26 mouse cellular contexts compared by ENCODE assay signal in the genomic region with DNA sequence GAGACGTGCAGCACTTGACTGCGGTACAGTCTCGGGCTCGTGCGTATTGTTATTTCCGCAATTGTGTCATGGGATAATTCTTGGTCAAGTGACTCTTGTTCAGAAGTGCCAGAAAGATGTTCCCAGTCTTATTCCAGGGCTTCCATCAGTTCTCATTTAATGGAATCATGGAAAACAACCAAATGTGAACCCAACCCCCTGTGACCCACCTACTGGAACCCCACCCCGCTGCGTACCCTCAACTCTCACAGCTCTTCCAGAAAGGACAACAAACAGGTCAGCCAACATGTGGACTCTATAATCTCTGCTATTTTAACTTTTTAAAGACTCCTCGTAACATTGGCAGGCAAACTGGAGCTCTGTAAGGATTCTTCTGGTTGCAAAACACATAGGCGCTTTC.
A peak's percentile ranks its signal among the peaks of the same experiment; 100 is the strongest.
DNase-seq lines count a peak whose midpoint lies in the region; ATAC-seq and TF ChIP-seq lines count a peak whose summit lies in the region.
"Had no signal": no experiment of that assay in that cellular context is flagged by ENCODE, and none has a peak within 500 bp of the region (broad histone marks: within the 10 kb centered on the region; RNA-seq: fewer than 3 reads in every experiment).

No protein-coding gene starts in this region.

- H3K36me3 ChIP-seq in embryonic facial prominence, embryonic 14.5 days (ENCODE audit: control insufficient read depth, insufficient read depth, low read length) = no peaks in the 10 kb centered on the region
- H3K36me3 ChIP-seq in embryonic facial prominence, embryonic 10.5 days (replicated peaks) = no peaks in the 10 kb centered on the region
- H3K36me3 ChIP-seq in lung, postnatal 0 days (ENCODE audit: insufficient read depth, low read length) = no peaks in the 10 kb centered on the region
- H3K36me3 ChIP-seq: embryonic facial prominence, embryonic 12.5 days; forebrain, embryonic 12.5 days; forebrain, embryonic 15.5 days; heart, embryonic 10.5 days; heart, embryonic 13.5 days had no signal

- H3K4me2 ChIP-seq in embryonic facial prominence, embryonic 14.5 days (ENCODE audit: low read depth, low read length) = no peak overlapping the region
- H3K4me2 ChIP-seq in lung, postnatal 0 days (replicated peaks; ENCODE audit: low read depth, low read length) = no peak overlapping the region
- H3K4me2 ChIP-seq: embryonic facial prominence, embryonic 12.5 days; forebrain, embryonic 12.5 days; forebrain, embryonic 15.5 days; heart, embryonic 13.5 days; hindbrain, embryonic 14.5 days had no signal

- no peaks in the 10 kb centered on the region for H3K27me3 ChIP-seq in embryonic facial prominence, embryonic 14.5 days (replicated peaks; ENCODE audit: control insufficient read depth, insufficient read depth, low read length)
- H3K27me3 ChIP-seq in embryonic facial prominence, embryonic 10.5 days (replicated peaks; ENCODE audit: low read depth, poor library complexity, severe bottlenecking) = no peaks in the 10 kb centered on the region
- no peaks in the 10 kb centered on the region for H3K27me3 ChIP-seq in lung, postnatal 0 days (replicated peaks; ENCODE audit: insufficient read depth, low read length)
- H3K27me3 ChIP-seq: embryonic facial prominence, embryonic 12.5 days; forebrain, embryonic 12.5 days; forebrain, embryonic 15.5 days; heart, embryonic 13.5 days had no signal

- no peak overlapping the region for H3K9ac ChIP-seq in embryonic facial prominence, embryonic 14.5 days (ENCODE audit: low read depth, low read length)
- no peak overlapping the region for H3K9ac ChIP-seq in lung, postnatal 0 days (replicated peaks; ENCODE audit: low read depth)
- H3K9ac ChIP-seq: embryonic facial prominence, embryonic 12.5 days; forebrain, embryonic 12.5 days; forebrain, embryonic 15.5 days; heart, embryonic 13.5 days; hindbrain, embryonic 14.5 days had no signal

- TF ChIP-seq EP300 in lung, postnatal 0 days (IDR thresholded peaks at IDR 0.05) = no peak

- DNase-seq in embryonic facial prominence, embryonic 14.5 days (ENCODE audit: low spot score) = peak; percentile 27
- no peak for DNase-seq in embryonic facial prominence, embryonic 10.5 days (ENCODE audit: low spot score)
- DNase-seq in lung, postnatal 0 days (ENCODE audit: low spot score) = peak; percentile 48
- DNase-seq in lung, adult 2 months = no peak
- DNase-seq in gastrocnemius, adult 8-10 months (ENCODE audit: low spot score in 2 of 2) = peak; percentile 46 to 49
- peak; percentile 33 to 35 for DNase-seq in gastrocnemius, postnatal 36 days
- DNase-seq in natural killer cell, adult 2 months (ENCODE audit: low spot score in 2 of 2) = no peak
- no peak for DNase-seq in ovary, postnatal 36 days (ENCODE audit: low spot score)
- DNase-seq: adrenal gland, postnatal 10 days; cerebellum, adult 11-12 months; cerebellum, adult 9-10 months; cerebellum, postnatal 14 days; heart, adult 2 months; heart, postnatal 14 days; heart, postnatal 4 days had no signal

- no peak overlapping the region for H3K27ac ChIP-seq in embryonic facial prominence, embryonic 14.5 days (replicated peaks; ENCODE audit: low read depth, low read length)
- no peak overlapping the region for H3K27ac ChIP-seq in embryonic facial prominence, embryonic 10.5 days (replicated peaks)
- H3K27ac ChIP-seq in lung, postnatal 0 days (ENCODE audit: low read length) = no peak overlapping the region
- H3K27ac ChIP-seq: embryonic facial prominence, embryonic 12.5 days; forebrain, embryonic 12.5 days; forebrain, embryonic 15.5 days; heart, adult 2 months; heart, embryonic 10.5 days; heart, embryonic 13.5 days; hindbrain, embryonic 14.5 days; hindbrain, postnatal 0 days had no signal

- intact Hi-C loops in gastrocnemius, postnatal 36 days (cut with DNase I) = loop anchor here (10.0 kb wide), 2 partner anchors 406 to 496 kb away; no protein-coding TSS in a partner anchor

- no peak overlapping the region for H3K4me3 ChIP-seq in embryonic facial prominence, embryonic 14.5 days (ENCODE audit: low read depth, low read length)
- no peak overlapping the region for H3K4me3 ChIP-seq in embryonic facial prominence, embryonic 10.5 days
- H3K4me3 ChIP-seq in lung, postnatal 0 days (ENCODE audit: low read depth, low read length) = no peak overlapping the region
- H3K4me3 ChIP-seq in lung, adult 2 months (replicated peaks; ENCODE audit: extremely low read depth, low read depth, low read length) = no peak overlapping the region
- H3K4me3 ChIP-seq: embryonic facial prominence, embryonic 12.5 days; erythroblast, embryonic 14.5 days; forebrain, embryonic 12.5 days; forebrain, embryonic 15.5 days; heart, adult 2 months; heart, embryonic 10.5 days; heart, embryonic 13.5 days had no signal

- no peaks in the 10 kb centered on the region for H3K4me1 ChIP-seq in embryonic facial prominence, embryonic 14.5 days (ENCODE audit: control insufficient read depth, insufficient read depth, low read length)
- no peaks in the 10 kb centered on the region for H3K4me1 ChIP-seq in embryonic facial prominence, embryonic 10.5 days
- no peaks in the 10 kb centered on the region for H3K4me1 ChIP-seq in lung, postnatal 0 days (ENCODE audit: insufficient read depth, low read depth, low read length)
- H3K4me1 ChIP-seq in lung, adult 2 months (ENCODE audit: control insufficient read depth, insufficient read depth, low read length) = no peaks in the 10 kb centered on the region
- H3K4me1 ChIP-seq: embryonic facial prominence, embryonic 12.5 days; forebrain, embryonic 12.5 days; forebrain, embryonic 15.5 days; heart, embryonic 10.5 days; heart, embryonic 13.5 days had no signal

- no peaks in the 10 kb centered on the region for H3K9me3 ChIP-seq in embryonic facial prominence, embryonic 14.5 days (ENCODE audit: control insufficient read depth, low read length)
- H3K9me3 ChIP-seq in embryonic facial prominence, embryonic 10.5 days = no peaks in the 10 kb centered on the region
- no peaks in the 10 kb centered on the region for H3K9me3 ChIP-seq in lung, postnatal 0 days (ENCODE audit: low read length)
- H3K9me3 ChIP-seq: embryonic facial prominence, embryonic 12.5 days; forebrain, embryonic 12.5 days; forebrain, embryonic 15.5 days; heart, embryonic 10.5 days; heart, embryonic 13.5 days had no signal

- no peak for ATAC-seq in embryonic facial prominence, embryonic 14.5 days (ENCODE audit: low read depth)
- peak; percentile 23; the same call in 1 of the 2 replicates for ATAC-seq in lung, postnatal 0 days
- ATAC-seq: activated CD4-positive, CD25-positive, alpha-beta regulatory T cell, adult 4 months; forebrain, embryonic 15.5 days; hindbrain, postnatal 0 days; inflammation-experienced regulatory T-cells, adult 6 months; intestine, embryonic 16.5 days had no signal

- no peak for TF ChIP-seq POLR2A in lung, adult 2 months (IDR thresholded peaks at IDR 0.05; ENCODE audit: borderline replicate concordance, extremely low read depth, low read depth, low read length)

- 88% methylated on average over 10 of the region's 10 CpGs for WGBS in embryonic facial prominence, embryonic 14.5 days
- WGBS in embryonic facial prominence, embryonic 10.5 days = 92% methylated on average over 10 of the region's 10 CpGs
- 78% methylated on average over 10 of the region's 10 CpGs for WGBS in lung, postnatal 0 days
- 82% methylated on average over 10 of the region's 10 CpGs for WGBS in lung, adult 2 months

- TF ChIP-seq CTCF in lung, postnatal 0 days (IDR thresholded peaks at IDR 0.05) = no peak
- TF ChIP-seq CTCF in lung, adult 2 months (IDR thresholded peaks at IDR 0.05; ENCODE audit: insufficient read depth, low read length) = no peak

Comparison
In these comparisons a context has a peak if more than half of its experiments do, and no peak if none do; other contexts are left out.
1. DNase-seq: peak in embryonic facial prominence, embryonic 14.5 days (single experiment), lung, postnatal 0 days (single experiment), gastrocnemius, adult 8-10 months (2 of 2) and gastrocnemius, postnatal 36 days (2 of 2); none in embryonic facial prominence, embryonic 10.5 days (single experiment), lung, adult 2 months (single experiment), natural killer cell, adult 2 months (0 of 2) and ovary, postnatal 36 days (single experiment).